Mouse (Mus musculus) limb, embryonic 11.5 days (tissue): ENCODE data around the gene Tbpl1. TPM values are rescaled to one million over a fixed set of nuclear protein-coding genes. Genes with fewer than 3 reads are reported as not detected.

ENCODE experiments used
- ATAC-seq: fragments of 200-750 bp; cut with Nextera tagmentation; 2 replicates; pipeline ENCODE4 v1.8.0; 2017; ENCODE audit warnings: low read depth; ENCODE audit not compliant: insufficient number of reproducible peaks, low FRiP score, low TSS enrichment
- DNase-seq: peaks from one replicate; pipeline ENCODE4 v3.0.0-alpha.2; 2015; ENCODE audit warnings: low spot score
- H3K27ac ChIP-seq: fragments of 300-500 bp; sonication (generic); replicated peaks from 2 replicates; pipeline ENCODE4 v1.5.1; 2014; ENCODE audit warnings: low read depth, mild to moderate bottlenecking, low read length
- H3K27me3 ChIP-seq: fragments of 300-500 bp; sonication (generic); 2 replicates; pipeline ENCODE4 v1.6.1; 2014; ENCODE audit warnings: mild to moderate bottlenecking, low read length, mixed read lengths; ENCODE audit not compliant: control insufficient read depth, insufficient read depth
- H3K36me3 ChIP-seq: fragments of 300-500 bp; sonication (generic); 2 replicates; pipeline ENCODE4 v1.6.1; 2014; ENCODE audit warnings: mild to moderate bottlenecking, low read length, moderate library complexity, mixed read lengths; ENCODE audit not compliant: control insufficient read depth, insufficient read depth
- H3K4me1 ChIP-seq: fragments of 300-500 bp; sonication (generic); 2 replicates; pipeline ENCODE4 v1.6.1; 2014; ENCODE audit warnings: low read length, mixed read lengths; ENCODE audit not compliant: control insufficient read depth, insufficient read depth
- H3K4me2 ChIP-seq: fragments of 300-500 bp; sonication (generic); 2 replicates; pipeline ENCODE4 v1.6.1; 2014; ENCODE audit warnings: low read depth, mild to moderate bottlenecking, moderate library complexity; ENCODE audit not compliant: severe bottlenecking
- H3K4me3 ChIP-seq: fragments of 300-500 bp; sonication (generic); 2 replicates; pipeline ENCODE4 v1.5.1; 2014; ENCODE audit warnings: low read depth, low read length
- H3K9ac ChIP-seq: fragments of 300-500 bp; sonication (generic); 2 replicates; pipeline ENCODE4 v1.6.1; 2014; ENCODE audit warnings: mild to moderate bottlenecking, low read length
- H3K9me3 ChIP-seq: fragments of 300-500 bp; sonication (generic); 2 replicates; pipeline ENCODE4 v1.6.1; 2016; ENCODE audit warnings: low read length; ENCODE audit not compliant: control insufficient read depth
- WGBS: fragments of 180-500 bp; shearing (Covaris S2); extraction: QIAGEN DNeasy Blood & Tissue Kit; methylation state at CpG from one replicate; pipeline ENCODE4 v1.1.7; 2014; 5-methylcytosine and 5-hydroxymethylcytosine counted together
- polyA plus RNA-seq: library from polyadenylated mRNA; unstranded; fragments of >200 nt; fragmentation: Nextera tagmentation; extraction: Ambion mirVana; gene quantifications from 2 replicates; pipeline ENCODE4 v1.2.1, GENCODE M21; 2014

The Tbpl1 gene
- polyA plus RNA-seq, 1 experiment from 2014 or later: 91.3 TPM

DNA sequence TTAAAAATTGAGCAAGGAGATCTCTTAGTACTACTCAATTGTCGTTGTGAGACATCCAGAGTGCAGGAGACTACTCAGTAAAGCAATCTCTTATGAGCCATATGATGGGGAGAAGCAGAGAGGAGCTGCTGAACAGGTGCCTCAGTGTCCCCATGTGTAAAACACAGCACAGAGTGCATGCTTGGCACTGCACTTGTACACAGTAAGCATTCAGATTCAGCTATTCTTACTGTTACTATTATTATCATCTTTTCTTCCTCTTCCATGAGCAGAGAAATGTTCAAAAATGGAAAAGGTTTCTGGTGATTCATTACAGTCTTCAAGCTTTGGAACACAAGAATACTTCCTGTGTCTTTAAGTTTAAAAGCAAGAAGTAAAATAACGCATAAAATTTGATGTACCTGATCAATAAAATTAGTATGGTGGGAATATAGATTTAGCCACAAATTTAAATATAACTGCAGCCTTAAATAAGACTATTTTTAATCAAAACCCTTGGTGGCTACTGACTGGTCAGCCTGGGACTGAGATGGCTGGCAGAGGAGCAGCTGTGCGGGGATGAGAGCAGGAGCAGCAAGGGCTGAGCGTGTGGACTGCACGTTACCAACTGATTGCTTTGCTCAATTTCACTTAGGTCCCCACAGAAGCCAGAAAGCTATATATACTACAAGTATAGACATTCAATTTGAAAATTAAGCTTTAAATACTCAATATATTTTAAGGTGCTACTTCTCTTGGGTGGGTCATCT is 10.8 kb downstream of the Tbpl1 start:
- DNase-seq: no peak
- Histone ChIP-seq H3K4me1 (no peaks in the 10 kb centered on the region), H3K9me3 (no peaks in the 10 kb centered on the region), H3K4me2 (no peak overlapping the region), H3K36me3 (no peaks in the 10 kb centered on the region), H3K27me3 (no peaks in the 10 kb centered on the region), H3K9ac (no peak overlapping the region), H3K27ac (no peak overlapping the region), H3K4me3 (no peak overlapping the region)
- WGBS: 91% methylated on average over 5 of the region's 5 CpGs
- no peak for ATAC-seq

DNA sequence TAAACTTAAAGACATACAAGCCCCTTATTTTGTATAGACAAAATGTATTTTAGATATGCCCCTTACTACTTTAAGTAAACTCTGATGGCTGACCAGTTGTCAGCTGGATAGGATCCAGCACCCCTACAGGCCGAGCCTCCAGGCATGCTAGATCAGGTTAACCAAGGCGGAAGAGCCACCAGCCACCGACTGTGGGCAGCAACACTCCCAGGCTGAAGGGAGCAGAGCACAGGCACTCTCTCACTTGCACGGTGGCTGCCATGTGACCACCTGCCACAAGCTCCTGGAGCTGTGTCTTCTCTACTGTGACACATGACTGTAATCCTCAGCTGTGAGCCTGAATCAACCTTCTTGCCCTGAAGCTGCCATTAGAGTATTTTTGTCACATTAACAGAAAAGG is 13.3 kb downstream of the Tbpl1 start:
- Histone ChIP-seq H3K27me3 (no peaks in the 10 kb centered on the region), H3K9me3 (no peaks in the 10 kb centered on the region), H3K4me3 (no peak overlapping the region), H3K4me2 (no peak overlapping the region), H3K9ac (no peak overlapping the region), H3K36me3 (no peaks in the 10 kb centered on the region), H3K27ac (no peak overlapping the region), H3K4me1 (no peaks in the 10 kb centered on the region)
- ATAC-seq (no peak), DNase-seq (no peak)
- 66% methylated on average over 4 of the region's 4 CpGs for WGBS

DNA sequence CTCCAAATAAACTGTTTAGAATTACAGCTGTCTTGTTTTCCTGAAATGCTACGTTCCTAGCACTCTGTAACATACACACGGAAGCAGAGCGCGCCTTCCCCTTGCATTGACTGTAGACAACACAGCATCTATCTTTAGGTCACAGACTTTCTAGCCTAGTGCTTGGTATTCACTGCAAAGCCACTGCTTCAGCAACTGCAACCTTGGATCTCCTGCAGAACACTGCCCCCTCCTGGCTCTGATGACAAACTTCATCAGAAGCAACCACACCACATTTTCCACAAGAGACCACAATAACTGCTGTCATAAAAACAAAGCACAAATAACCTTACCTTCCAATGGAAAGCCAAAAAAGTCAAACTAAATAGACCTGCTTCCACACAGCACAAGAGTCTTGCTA is 17.2 kb downstream of the Tbpl1 start:
- no peaks in the 10 kb centered on the region for H3K4me1 ChIP-seq
- no peaks in the 10 kb centered on the region for H3K27me3 ChIP-seq
- H3K4me2 ChIP-seq: no peak overlapping the region
- H3K9me3 ChIP-seq: no peaks in the 10 kb centered on the region
- H3K9ac ChIP-seq: no peak overlapping the region
- ATAC-seq (no peak), DNase-seq (peak; percentile 53)
- WGBS: 85% methylated on average over 4 of the region's 4 CpGs
- no peak overlapping the region for H3K27ac ChIP-seq
- H3K4me3 ChIP-seq: no peak overlapping the region
- peaks cover 2% of the 10 kb centered on the region; the same call in 1 of the 2 replicates for H3K36me3 ChIP-seq

DNA sequence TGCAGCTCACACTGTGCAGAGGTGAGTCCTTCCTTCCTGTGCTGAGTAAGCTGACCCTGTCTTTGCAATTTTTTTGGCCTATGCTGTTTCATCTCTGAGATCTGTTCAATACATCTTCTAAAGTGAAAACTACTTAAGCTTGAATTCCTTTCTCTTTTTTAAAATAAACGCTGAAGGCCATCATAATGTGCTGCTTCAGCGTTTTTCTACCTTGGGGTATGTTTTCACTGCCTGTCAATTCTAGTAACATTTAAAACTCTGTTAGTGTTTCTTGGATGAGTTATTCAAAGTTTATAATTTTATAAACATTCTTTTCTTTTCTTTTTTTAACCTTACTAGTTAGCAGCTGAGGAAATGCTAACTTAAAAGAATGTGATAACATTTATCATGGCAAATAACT is 18.8 kb downstream of the Tbpl1 start:
- Histone ChIP-seq H3K27ac (no peak overlapping the region), H3K9me3 (no peaks in the 10 kb centered on the region), H3K36me3 (peaks cover 2% of the 10 kb centered on the region; the same call in 1 of the 2 replicates), H3K4me2 (no peak overlapping the region), H3K9ac (no peak overlapping the region), H3K4me1 (no peaks in the 10 kb centered on the region), H3K4me3 (no peak overlapping the region), H3K27me3 (no peaks in the 10 kb centered on the region)
- WGBS: 85% methylated on average over 2 of the region's 2 CpGs
- ATAC-seq (no peak), DNase-seq (no peak)

DNA sequence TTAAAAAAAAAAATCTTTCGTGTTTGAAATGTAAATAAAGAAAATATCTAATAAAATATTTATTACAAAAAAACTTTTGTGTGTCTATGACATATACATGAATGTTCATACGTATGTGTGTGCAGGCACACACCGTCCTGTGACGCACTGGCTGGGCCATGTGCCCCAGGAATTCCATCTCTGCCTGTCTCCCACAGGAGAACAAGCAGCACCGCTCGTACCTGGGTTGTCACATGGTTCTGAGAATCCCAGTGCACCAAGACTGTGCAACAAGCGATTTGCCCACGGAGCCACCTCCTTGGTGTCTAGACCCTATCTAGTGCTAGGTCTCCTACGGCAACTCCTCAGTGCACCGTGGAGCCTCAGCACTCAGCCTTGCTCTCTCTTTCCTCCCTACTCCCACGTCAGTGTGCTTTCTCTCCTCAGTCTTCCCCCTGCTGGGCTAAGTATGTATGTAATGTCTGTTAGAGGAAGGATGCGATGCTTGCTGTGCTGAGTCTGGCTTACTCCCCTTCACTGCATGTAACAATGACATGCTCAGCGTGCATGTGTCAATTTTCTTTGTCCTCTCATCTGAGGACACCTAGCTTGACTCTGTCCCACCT is 21.5 kb downstream of the Tbpl1 start:
- WGBS: 92% methylated on average over 13 of the region's 13 CpGs
- DNase-seq: no peak
- no peak for ATAC-seq
- Histone ChIP-seq H3K4me2 (no peak overlapping the region), H3K27me3 (no peaks in the 10 kb centered on the region), H3K9ac (no peak overlapping the region), H3K36me3 (peaks cover 9% of the 10 kb centered on the region), H3K4me3 (no peak overlapping the region), H3K27ac (no peak overlapping the region), H3K4me1 (no peaks in the 10 kb centered on the region), H3K9me3 (no peaks in the 10 kb centered on the region)

DNA sequence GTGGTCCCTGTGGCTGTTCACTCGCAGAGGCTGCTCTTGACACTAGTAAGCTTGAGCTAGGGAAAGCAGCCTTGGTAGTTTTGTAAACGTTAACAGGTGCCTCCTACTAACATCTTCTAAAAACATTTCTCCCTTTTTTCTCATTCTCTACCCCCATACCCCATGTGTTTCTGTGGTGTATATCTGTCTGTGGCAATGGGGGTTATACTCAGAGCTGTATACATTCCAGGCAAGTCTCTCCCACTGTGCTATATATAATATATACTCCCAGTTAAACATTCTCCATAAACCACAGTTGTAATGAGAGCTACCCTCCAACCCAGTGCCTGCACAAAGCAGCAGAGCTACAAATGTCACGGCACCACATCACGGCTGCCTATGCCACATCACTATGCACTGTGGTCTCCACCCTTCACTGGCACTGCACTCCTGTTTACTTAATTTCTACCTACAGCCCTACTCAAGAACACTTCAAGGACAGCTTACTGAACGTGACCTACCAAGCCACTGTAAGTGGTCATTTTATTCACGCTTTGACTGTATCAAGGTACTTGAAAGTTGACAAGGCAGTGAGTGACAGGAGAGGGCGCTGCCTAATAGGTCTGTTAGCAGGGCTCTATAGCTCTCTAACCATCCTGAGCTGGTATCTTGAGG is 23.4 kb downstream of the Tbpl1 start:
- H3K36me3 ChIP-seq: peaks cover 9% of the 10 kb centered on the region
- DNase-seq (no peak), ATAC-seq (no peak)
- no peaks in the 10 kb centered on the region for H3K4me1 ChIP-seq
- no peak overlapping the region for H3K9ac ChIP-seq
- H3K9me3 ChIP-seq: no peaks in the 10 kb centered on the region
- H3K27ac ChIP-seq: no peak overlapping the region
- no peak overlapping the region for H3K4me3 ChIP-seq
- no peaks in the 10 kb centered on the region for H3K27me3 ChIP-seq
- WGBS: 93% methylated on average over 7 of the region's 7 CpGs
- no peak overlapping the region for H3K4me2 ChIP-seq

DNA sequence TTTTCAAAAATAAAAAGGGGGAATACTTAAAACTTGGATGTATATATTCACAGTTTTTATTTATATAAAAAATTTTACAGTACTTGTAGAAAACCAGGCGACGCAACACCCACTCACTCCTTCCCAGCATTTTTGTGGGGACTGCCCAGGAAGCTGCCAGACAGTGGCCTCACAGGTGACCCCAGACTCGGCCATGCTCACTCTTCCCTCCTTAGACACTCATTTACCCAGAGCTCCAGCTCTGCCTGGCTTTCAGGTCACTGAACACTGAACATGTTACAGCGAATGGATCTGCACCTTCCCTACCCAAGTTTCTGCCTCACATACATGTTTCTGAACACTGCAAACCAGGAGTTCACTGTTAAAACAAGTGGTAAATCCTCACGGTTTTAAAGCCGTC is 27.9 kb downstream of the Tbpl1 start:
- Histone ChIP-seq H3K4me2 (no peak overlapping the region), H3K9me3 (no peaks in the 10 kb centered on the region), H3K4me3 (no peak overlapping the region), H3K27me3 (no peaks in the 10 kb centered on the region), H3K36me3 (peaks cover 7% of the 10 kb centered on the region), H3K27ac (no peak overlapping the region), H3K4me1 (no peaks in the 10 kb centered on the region), H3K9ac (no peak overlapping the region)
- DNase-seq (no peak), ATAC-seq (no peak)
- WGBS: 87% methylated on average over 6 of the region's 6 CpGs

DNA sequence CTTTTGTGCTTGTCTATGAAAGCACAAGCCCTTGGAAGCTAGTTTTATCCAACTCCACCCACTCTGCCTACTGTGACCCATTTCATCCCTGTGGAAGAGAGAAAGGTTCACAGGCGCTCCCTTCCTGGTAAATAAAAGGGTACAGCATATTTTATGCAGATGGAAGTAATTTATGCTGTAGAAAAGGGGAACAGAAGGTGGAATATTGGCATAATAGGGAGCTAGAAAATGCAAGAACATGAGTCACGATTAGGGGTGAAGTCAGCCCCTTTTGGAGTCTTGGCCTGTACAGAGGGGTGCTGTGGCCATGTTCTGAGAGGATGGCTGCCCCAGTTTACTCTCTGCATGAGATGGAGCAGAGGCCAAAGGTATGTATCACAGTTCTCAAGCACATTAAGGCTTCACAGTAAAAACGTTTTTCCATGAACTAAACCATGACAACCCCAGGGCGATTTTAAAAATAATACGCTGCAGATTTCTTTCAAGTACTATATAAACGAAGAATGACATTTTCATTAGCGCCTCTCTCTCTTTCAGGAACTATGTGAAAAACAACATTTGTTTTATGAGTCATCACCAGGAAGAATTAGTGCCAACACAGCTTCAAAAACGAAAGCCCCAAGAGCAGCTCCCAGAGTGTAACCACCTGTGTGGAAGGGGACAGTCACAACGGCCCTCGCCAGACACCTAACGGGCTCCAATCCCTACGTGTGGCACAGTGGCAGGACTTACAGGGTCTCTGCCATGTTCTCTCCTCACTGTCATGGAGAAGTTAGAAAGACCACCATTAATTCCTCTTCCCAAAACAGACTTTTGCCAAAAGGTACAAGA is 30.0 kb downstream of the Tbpl1 start:
- H3K9me3 ChIP-seq: no peaks in the 10 kb centered on the region
- no peak overlapping the region for H3K9ac ChIP-seq
- no peak overlapping the region for H3K4me2 ChIP-seq
- 86% methylated on average over 12 of the region's 12 CpGs for WGBS
- no peaks in the 10 kb centered on the region for H3K27me3 ChIP-seq
- ATAC-seq (no peak), DNase-seq (no peak)
- peaks cover 5% of the 10 kb centered on the region for H3K36me3 ChIP-seq
- no peaks in the 10 kb centered on the region for H3K4me1 ChIP-seq
- no peak overlapping the region for H3K27ac ChIP-seq
- no peak overlapping the region for H3K4me3 ChIP-seq
